Mouse (Mus musculus): ENCODE data around the gene Gm8947. TPM values are rescaled to one million over a fixed set of nuclear protein-coding genes. Genes with fewer than 3 reads are reported as not detected.
"Not testable (repeated sequence)": the region's sequence is repeated elsewhere in the genome, so short reads cannot be mapped to it uniquely, and the experiment has no call there.

The Gm8947 gene
- polyA plus RNA-seq, 1 experiment from 2014 or later = 0.19 TPM

DNA sequence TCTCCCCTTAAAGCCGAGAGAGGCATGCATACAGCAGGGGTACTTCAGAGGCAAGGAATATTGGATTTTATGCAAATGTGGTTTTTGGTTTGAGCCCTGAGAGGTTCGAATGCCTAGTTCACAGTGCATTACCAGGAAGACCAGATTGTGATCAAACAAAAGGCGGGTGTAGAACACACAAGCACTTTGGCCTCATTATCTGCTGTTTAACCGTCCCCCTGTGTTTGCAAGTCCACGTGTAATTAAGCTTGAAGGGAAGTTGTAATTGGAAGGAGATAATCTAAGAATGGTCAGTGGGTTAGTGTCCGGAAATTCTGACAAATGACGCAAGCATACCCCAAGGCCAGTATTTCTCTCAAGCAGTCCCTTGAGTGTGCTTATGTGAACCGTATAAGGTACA lies 26.1 kb upstream of the Gm8947 start:
- Histone ChIP-seq H3K4me1 (no peaks in the 10 kb centered on the region), H3K4me2 (no peak overlapping the region), H3K27me3 (replicated peaks) (no peaks in the 10 kb centered on the region), H3K4me3 (replicated peaks) (no peak overlapping the region), H3K36me3 (no peaks in the 10 kb centered on the region), H3K9ac (no peak overlapping the region), H3K27ac (no peak overlapping the region), H3K9me3 (no peaks in the 10 kb centered on the region)
- ATAC-seq (ENCODE audit: insufficient read depth, low FRiP score, low read depth) = peak; percentile 64; the same call in 1 of the 2 replicates
- 38% methylated on average over 8 of the region's 8 CpGs for WGBS

DNA sequence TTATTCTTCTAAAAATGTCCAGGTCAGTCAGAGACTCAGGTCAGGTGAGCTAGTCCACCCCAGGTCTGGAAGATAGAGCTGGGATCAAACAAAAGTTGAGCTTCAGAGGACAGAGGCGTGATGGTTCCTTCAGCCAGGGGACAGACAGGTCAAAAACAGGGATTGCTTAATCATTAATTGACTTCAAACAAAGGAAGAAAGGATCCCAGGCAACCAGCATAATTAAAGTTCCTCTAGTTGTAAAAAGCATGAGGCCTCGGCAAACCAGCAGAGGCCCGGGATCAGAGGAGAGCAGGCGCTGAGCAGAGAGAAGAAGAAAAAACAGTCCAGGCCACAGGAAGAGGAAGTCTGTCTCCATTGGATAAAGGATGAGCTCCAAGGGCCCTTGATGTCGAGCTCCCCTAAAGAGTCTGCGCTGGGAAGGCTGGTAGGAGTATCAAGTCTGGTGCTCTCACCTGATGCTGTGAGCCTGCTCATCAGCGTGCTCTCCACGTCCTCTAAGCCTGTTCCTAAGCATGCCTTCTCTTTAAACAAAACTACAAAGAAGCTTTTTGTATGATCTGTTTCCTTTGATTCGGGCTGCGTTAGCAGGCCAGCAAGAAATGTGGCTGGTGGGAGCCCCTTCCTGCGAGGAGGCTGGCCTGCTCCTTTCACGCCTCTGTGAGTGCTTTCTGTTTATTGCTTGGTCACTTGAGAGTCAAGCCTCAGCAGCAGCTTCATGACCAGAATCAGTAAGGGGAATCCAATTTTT lies 24.7 kb upstream of the Gm8947 start:
- Histone ChIP-seq H3K4me3 (replicated peaks) (no peak overlapping the region), H3K27ac (no peak overlapping the region; the same call in 1 of the 2 replicates), H3K9me3 (no peaks in the 10 kb centered on the region), H3K36me3 (no peaks in the 10 kb centered on the region), H3K4me1 (no peaks in the 10 kb centered on the region), H3K9ac (no peak overlapping the region), H3K27me3 (replicated peaks) (no peaks in the 10 kb centered on the region), H3K4me2 (no peak overlapping the region)
- ATAC-seq (ENCODE audit: insufficient read depth, low FRiP score, low read depth) = peak; percentile 15; the same call in 1 of the 2 replicates
- WGBS = 27% methylated on average over 12 of the region's 12 CpGs

GRCm38 (mm10) chr1:151168637-151169036 lies 23.5 kb upstream of the Gm8947 start:
- H3K36me3 ChIP-seq = no peaks in the 10 kb centered on the region
- 0 out of 2 replicates have a peak, but pooled peaks have one; percentile 29 for ATAC-seq (ENCODE audit: insufficient read depth, low FRiP score, low read depth)
- H3K9ac ChIP-seq = no peak overlapping the region
- no peak overlapping the region for H3K4me2 ChIP-seq
- no peak overlapping the region for H3K4me3 ChIP-seq (replicated peaks)
- no peaks in the 10 kb centered on the region for H3K4me1 ChIP-seq
- no peaks in the 10 kb centered on the region for H3K9me3 ChIP-seq
- no peak overlapping the region for H3K27ac ChIP-seq
- 66% methylated on average over 3 of the region's 3 CpGs for WGBS
- H3K27me3 ChIP-seq (replicated peaks) = no peaks in the 10 kb centered on the region

DNA sequence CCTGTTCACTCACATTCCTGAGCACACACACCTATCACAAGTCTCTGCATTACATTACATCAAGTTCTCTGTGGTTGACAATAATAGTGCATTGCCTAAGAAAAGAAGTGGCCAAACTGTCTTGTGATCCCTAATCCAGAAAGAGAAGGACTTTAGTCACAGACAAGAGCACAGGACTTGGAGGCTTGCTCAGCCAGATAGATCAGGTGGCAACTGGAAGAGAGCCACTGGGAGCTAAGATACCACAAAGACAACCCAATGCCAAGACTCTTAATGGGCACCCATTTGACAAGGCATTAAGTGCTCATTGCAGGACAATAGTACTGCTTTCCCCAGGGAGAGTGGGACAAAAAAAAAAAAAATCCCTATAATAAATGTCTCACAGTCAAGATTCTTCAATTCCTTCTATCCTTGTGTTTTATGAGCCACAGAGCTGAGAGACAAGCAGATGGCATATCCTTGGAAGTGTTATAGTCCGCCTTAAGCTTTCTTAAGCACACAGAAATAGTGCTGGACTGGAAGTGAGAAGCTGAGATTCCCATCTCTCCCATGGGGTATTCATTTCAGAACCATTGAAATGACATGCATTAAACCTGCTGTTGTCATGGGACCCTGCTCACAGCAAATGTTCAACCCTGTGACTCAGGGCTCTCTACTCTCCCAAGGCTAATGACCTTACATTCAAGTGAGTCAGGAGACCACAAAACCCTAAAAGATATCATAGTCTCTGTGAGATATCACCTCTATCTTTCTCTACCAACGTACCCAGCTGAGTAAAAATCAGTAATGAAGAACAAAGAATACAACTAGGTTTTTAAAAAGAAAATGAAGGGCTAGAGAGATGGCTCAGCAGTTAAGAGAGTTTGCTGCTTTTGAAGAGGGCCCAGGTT lies 20.4 kb upstream of the Gm8947 start:
- Histone ChIP-seq H3K9me3 (no peaks in the 10 kb centered on the region), H3K9ac (no peak overlapping the region), H3K36me3 (no peaks in the 10 kb centered on the region), H3K4me3 (replicated peaks) (no peak overlapping the region), H3K27me3 (replicated peaks) (no peaks in the 10 kb centered on the region), H3K4me1 (no peaks in the 10 kb centered on the region), H3K27ac (no peak overlapping the region), H3K4me2 (no peak overlapping the region)
- WGBS = 78% methylated on average over 2 of the region's 2 CpGs
- no peak for ATAC-seq (ENCODE audit: insufficient read depth, low FRiP score, low read depth)

DNA sequence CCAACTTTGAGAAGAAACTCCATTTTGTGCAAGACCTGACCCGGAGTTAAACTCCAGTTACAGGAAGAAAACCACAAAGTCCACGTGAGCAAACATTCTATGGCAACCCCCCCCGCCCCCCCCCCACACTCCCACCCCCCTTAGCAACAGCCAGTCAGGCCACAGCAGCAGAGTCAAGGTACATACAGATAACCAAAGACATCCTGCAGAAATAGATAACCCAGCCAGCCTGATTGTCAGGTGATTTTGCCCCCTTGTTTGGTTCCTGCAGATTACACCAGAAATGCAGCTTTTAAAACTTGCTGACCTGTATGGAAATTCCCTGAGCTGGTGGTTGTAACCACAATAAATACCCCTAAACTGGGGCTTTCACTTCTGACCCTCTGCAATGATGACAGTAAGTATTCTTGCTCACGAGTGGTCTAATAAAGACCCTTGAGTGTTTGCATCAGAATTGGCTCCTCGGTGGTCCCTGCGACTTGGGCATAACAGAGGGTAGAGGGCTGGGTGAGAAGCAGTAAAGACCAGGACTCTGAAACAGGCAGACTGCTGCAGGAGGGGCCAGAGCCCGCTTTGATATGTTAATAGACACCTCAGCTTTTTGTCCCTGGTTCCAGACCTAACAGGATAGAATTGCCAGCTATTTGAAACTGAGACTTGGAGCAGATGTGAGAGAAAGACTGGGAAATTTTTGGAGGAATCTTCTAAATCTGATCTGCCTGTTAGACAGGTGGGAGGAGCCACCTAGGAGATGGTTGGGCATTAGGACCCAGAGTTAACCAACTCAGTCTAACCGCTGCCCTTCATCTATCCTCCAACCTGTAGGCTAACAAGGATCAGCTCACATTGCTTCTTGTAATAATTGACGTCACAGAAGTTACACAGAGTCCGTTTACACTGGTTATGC lies 14.9 kb upstream of the Gm8947 start:
- peak; percentile 91 for ATAC-seq (ENCODE audit: insufficient read depth, low FRiP score, low read depth)
- Histone ChIP-seq H3K27ac (no peak overlapping the region), H3K9me3 (no peaks in the 10 kb centered on the region), H3K36me3 (no peaks in the 10 kb centered on the region), H3K27me3 (replicated peaks) (no peaks in the 10 kb centered on the region), H3K4me3 (replicated peaks) (peak overlapping the region; percentile 20; the same call in 1 of the 2 replicates), H3K4me2 (peak overlapping the region; percentile 47), H3K9ac (no peak overlapping the region), H3K4me1 (no peaks in the 10 kb centered on the region)
- WGBS = 10% methylated on average over 10 of the region's 10 CpGs

DNA sequence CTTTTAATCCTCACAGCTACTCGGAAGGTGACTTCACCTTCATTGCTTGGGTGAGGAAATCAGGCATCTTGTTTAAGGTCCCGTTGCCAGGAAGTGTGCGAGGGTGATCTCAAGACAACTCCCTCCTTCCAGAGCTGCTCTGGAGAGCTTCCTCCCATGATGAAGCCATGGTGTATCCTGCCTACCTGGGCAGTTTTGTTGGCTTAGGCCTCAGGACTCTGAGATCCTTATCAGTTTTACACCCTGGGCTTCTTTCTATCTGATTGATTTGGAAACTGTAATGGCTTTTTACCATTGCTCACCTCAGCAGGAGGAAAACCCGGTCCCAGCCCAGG lies 14.3 kb upstream of the Gm8947 start:
- no peak overlapping the region for H3K27ac ChIP-seq
- no peak for ATAC-seq (ENCODE audit: insufficient read depth, low FRiP score, low read depth)
- no peaks in the 10 kb centered on the region for H3K4me1 ChIP-seq
- no peak overlapping the region for H3K9ac ChIP-seq
- no peaks in the 10 kb centered on the region for H3K9me3 ChIP-seq
- no peaks in the 10 kb centered on the region for H3K27me3 ChIP-seq (replicated peaks)
- peak overlapping the region; percentile 20; the same call in 1 of the 2 replicates for H3K4me3 ChIP-seq (replicated peaks)
- H3K4me2 ChIP-seq = peak overlapping the region; percentile 47
- no peaks in the 10 kb centered on the region for H3K36me3 ChIP-seq
- 14% methylated on average over 4 of the region's 4 CpGs for WGBS

- ATAC-seq (ENCODE audit: insufficient read depth, low FRiP score, low read depth) = no peak
- Histone ChIP-seq H3K27me3 (replicated peaks) (no peaks in the 10 kb centered on the region), H3K4me2 (no peak overlapping the region), H3K9ac (no peak overlapping the region), H3K27ac (no peak overlapping the region), H3K36me3 (no peaks in the 10 kb centered on the region), H3K4me1 (no peaks in the 10 kb centered on the region), H3K4me3 (replicated peaks) (no peak overlapping the region), H3K9me3 (no peaks in the 10 kb centered on the region)
- 58% methylated on average over 2 of the region's 2 CpGs for WGBS
These were observed 13.6 kb upstream of the Gm8947 start for GRCm38 (mm10) chr1:151178505-151179083.

DNA sequence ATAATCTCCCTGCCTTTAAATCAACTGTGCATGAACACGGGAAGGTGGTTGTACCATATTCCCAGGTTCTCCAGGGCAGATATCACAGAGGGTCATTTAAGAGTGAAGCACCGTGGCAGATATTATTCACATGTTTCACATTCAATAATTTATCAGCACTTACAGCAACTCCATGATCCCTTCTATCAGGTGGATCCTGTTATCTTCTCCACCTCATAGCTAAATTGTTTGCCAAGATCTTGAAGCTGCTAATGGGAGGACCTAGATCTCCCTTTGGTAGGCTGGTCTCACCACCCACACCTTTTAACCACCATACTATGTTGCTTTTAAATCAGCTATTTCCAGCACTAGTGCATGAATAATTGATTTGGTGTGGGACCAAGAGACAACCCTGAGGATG lies 12.0 kb upstream of the Gm8947 start:
- no peak overlapping the region for H3K4me3 ChIP-seq (replicated peaks)
- no peaks in the 10 kb centered on the region for H3K4me1 ChIP-seq
- no peak overlapping the region for H3K27ac ChIP-seq
- 74% methylated on average over 2 of the region's 2 CpGs for WGBS
- peak; percentile 11; the same call in 1 of the 2 replicates for ATAC-seq (ENCODE audit: insufficient read depth, low FRiP score, low read depth)
- no peak overlapping the region for H3K9ac ChIP-seq
- H3K36me3 ChIP-seq = no peaks in the 10 kb centered on the region
- no peak overlapping the region for H3K4me2 ChIP-seq
- H3K9me3 ChIP-seq = no peaks in the 10 kb centered on the region
- H3K27me3 ChIP-seq (replicated peaks) = no peaks in the 10 kb centered on the region

DNA sequence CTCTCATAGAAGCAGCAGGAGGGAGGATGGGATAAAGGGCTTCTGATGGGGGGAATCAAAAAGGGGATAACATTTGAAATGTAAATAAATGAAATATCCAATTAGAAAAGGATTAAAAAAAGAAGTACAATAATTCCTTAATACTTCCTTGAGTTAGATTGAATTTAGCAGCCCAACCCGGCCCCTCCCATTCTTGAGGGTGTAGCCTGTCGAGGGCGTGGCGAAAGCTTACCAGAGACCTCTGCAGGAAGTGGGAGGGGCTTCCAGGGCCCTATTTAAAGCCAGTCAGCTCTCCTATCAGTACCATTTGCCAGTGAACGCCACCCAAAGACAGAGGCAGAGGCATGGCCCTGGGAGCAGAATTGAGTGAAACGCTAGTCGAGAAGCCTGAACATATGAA lies 9.9 kb upstream of the Gm8947 start, which contains the start of gene Gm47985:
Gm47985 (plus strand) TSS at position 272 of the 400 bp plus-strand sequence.
- H3K36me3 ChIP-seq; H3K9me3 ChIP-seq; H3K4me3 ChIP-seq (replicated peaks); ATAC-seq (ENCODE audit: insufficient read depth, low FRiP score, low read depth); H3K4me1 ChIP-seq; H3K4me2 ChIP-seq; H3K27ac ChIP-seq; H3K9ac ChIP-seq; H3K27me3 ChIP-seq (replicated peaks): not testable (repeated sequence)
- WGBS = 100% methylated on average over 1 of the region's 7 CpGs

DNA sequence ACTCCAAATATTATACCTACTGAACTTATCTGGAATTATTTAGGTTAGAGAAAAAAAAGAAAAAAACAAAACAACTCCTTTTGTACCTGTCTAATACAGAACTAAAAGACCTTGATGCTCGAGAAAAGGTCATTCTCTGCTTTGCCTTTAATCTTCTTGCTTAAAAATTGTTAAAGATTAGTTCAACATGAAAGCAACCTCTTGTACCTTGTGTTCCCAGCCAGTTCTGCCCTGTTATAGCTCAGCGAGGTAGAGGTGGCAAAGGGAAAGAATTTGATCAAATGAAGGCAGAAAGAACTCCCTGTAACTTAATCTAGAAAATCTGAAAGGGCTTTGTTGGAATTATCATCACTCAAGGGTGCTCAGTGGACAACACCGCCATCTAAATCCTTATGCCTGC lies 6.0 kb upstream of the Gm8947 start:
- H3K4me1 ChIP-seq; H3K27ac ChIP-seq; H3K9ac ChIP-seq; H3K4me3 ChIP-seq (replicated peaks); H3K36me3 ChIP-seq; H3K27me3 ChIP-seq (replicated peaks); H3K9me3 ChIP-seq; ATAC-seq (ENCODE audit: insufficient read depth, low FRiP score, low read depth); H3K4me2 ChIP-seq: not testable (repeated sequence)
- WGBS = 78% methylated on average over 3 of the region's 3 CpGs

DNA sequence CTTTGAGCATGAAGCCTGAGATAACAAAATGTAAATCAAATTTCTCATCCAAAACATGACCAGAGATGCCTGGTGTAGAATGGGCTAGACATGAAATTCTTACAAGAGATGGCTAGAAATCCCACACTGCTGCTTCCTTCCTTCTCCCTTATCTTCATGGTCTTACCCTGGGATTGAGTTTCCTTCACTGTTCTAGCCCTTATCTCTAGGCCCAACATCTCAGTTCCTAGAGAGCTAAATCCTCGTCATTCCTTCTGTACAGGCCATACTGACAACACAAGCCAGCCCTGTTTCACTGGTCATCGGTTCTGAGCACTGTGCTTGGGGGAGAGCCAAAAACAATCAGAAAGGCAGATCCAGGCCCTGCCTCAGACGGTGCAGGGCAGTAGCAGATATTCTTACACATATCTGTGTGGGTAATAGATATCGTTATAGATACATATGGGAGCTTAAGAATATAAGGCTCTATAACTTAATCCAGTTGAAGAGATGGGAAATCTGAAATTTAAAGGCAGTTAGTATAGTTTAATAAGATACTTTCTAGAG lies 5.2 kb upstream of the Gm8947 start:
- not testable (repeated sequence) for H3K9me3 ChIP-seq; H3K4me1 ChIP-seq; H3K4me3 ChIP-seq (replicated peaks); H3K4me2 ChIP-seq; H3K36me3 ChIP-seq; ATAC-seq (ENCODE audit: insufficient read depth, low FRiP score, low read depth); H3K9ac ChIP-seq; H3K27ac ChIP-seq; H3K27me3 ChIP-seq (replicated peaks)
- WGBS = 74% methylated on average over 4 of the region's 4 CpGs

Data from stomach, embryonic 15.5 days (tissue).